Mouse (Mus musculus) midbrain, embryonic 15.5 days (tissue): ENCODE results near the gene Myh11. TPM values are rescaled to one million over a fixed set of nuclear protein-coding genes. Genes with fewer than 3 reads are reported as not detected.

Experiments
- ATAC-seq: fragments of 200-750 bp; cut with Nextera tagmentation; replicated peaks from 2 replicates; pipeline ENCODE4 v1.8.0; 2017; ENCODE audit warnings: moderate TSS enrichment
- H3K27ac ChIP-seq: fragments of 300-500 bp; sonication (generic); 2 replicates; pipeline ENCODE4 v1.5.1; 2015; ENCODE audit warnings: mild to moderate bottlenecking, inconsistent platforms
- H3K27me3 ChIP-seq: fragments of 300-500 bp; sonication (generic); replicated peaks from 2 replicates; pipeline ENCODE4 v1.6.1; 2015; ENCODE audit warnings: inconsistent platforms
- H3K36me3 ChIP-seq: fragments of 300-500 bp; sonication (generic); replicated peaks from 2 replicates; pipeline ENCODE4 v1.6.1; 2015; ENCODE audit warnings: inconsistent platforms
- H3K4me1 ChIP-seq: fragments of 300-500 bp; sonication (generic); 2 replicates; pipeline ENCODE4 v1.6.1; 2015; ENCODE audit warnings: inconsistent platforms
- H3K4me2 ChIP-seq: fragments of 300-500 bp; sonication (generic); 2 replicates; pipeline ENCODE4 v1.6.1; 2015; ENCODE audit warnings: inconsistent platforms, mild to moderate bottlenecking, moderate library complexity
- H3K4me3 ChIP-seq: fragments of 300-500 bp; sonication (generic); 2 replicates; pipeline ENCODE4 v1.5.1; 2015; ENCODE audit warnings: mild to moderate bottlenecking, inconsistent platforms
- H3K9ac ChIP-seq: fragments of 300-500 bp; sonication (generic); 2 replicates; pipeline ENCODE4 v1.6.1; 2015; ENCODE audit warnings: mild to moderate bottlenecking, inconsistent platforms
- H3K9me3 ChIP-seq: fragments of 300-500 bp; sonication (generic); 2 replicates; pipeline ENCODE4 v1.6.1; 2016; ENCODE audit warnings: inconsistent platforms
- WGBS: fragments of 180-500 bp; shearing (Covaris S2); methylation state at CpG from one replicate; pipeline ENCODE4 v1.1.7; 2015; ENCODE audit warnings: mixed read lengths; 5-methylcytosine and 5-hydroxymethylcytosine counted together
- polyA plus RNA-seq: library from polyadenylated mRNA; unstranded; fragments of >200 nt; fragmentation: Nextera tagmentation; extraction: Ambion mirVana; gene quantifications from 2 replicates; pipeline ENCODE4 v1.2.1, GENCODE M21; 2015

The Myh11 gene
- polyA plus RNA-seq, 1 experiment from 2014 or later: 0.58 TPM

GRCm38 (mm10) chr16:14263241-14263640 is 27.9 kb downstream of the Myh11 start:
- Histone ChIP-seq H3K27me3 (no peaks in the 10 kb centered on the region), H3K27ac (no peak overlapping the region), H3K4me1 (no peaks in the 10 kb centered on the region), H3K4me2 (no peak overlapping the region), H3K9me3 (no peaks in the 10 kb centered on the region), H3K4me3 (no peak overlapping the region), H3K36me3 (no peaks in the 10 kb centered on the region), H3K9ac (no peak overlapping the region)
- no peak for ATAC-seq
- 90% methylated on average over 6 of the region's 6 CpGs for WGBS

- H3K9ac ChIP-seq: no peak overlapping the region
- H3K27ac ChIP-seq: no peak overlapping the region
- H3K4me1 ChIP-seq: no peaks in the 10 kb centered on the region
- no peak overlapping the region for H3K4me2 ChIP-seq
- no peak for ATAC-seq
- no peaks in the 10 kb centered on the region for H3K9me3 ChIP-seq
- H3K36me3 ChIP-seq: no peaks in the 10 kb centered on the region
- WGBS: 74% methylated on average over 1 of the region's 1 CpGs
- no peaks in the 10 kb centered on the region for H3K27me3 ChIP-seq
- H3K4me3 ChIP-seq: no peak overlapping the region
These were observed 28.8 kb downstream of the Myh11 start for GRCm38 (mm10) chr16:14262410-14262809.

GRCm38 (mm10) chr16:14258856-14259255 is 32.3 kb downstream of the Myh11 start:
- H3K4me2 ChIP-seq: no peak overlapping the region
- no peaks in the 10 kb centered on the region for H3K36me3 ChIP-seq
- no peaks in the 10 kb centered on the region for H3K9me3 ChIP-seq
- 73% methylated on average over 2 of the region's 2 CpGs for WGBS
- no peak overlapping the region for H3K4me3 ChIP-seq
- H3K4me1 ChIP-seq: no peaks in the 10 kb centered on the region
- ATAC-seq: no peak
- H3K27ac ChIP-seq: no peak overlapping the region
- H3K27me3 ChIP-seq: no peaks in the 10 kb centered on the region
- no peak overlapping the region for H3K9ac ChIP-seq

GRCm38 (mm10) chr16:14253586-14253985 is 37.6 kb downstream of the Myh11 start:
- Histone ChIP-seq H3K9ac (no peak overlapping the region), H3K9me3 (no peaks in the 10 kb centered on the region), H3K4me3 (no peak overlapping the region), H3K36me3 (no peaks in the 10 kb centered on the region), H3K27ac (no peak overlapping the region), H3K4me2 (no peak overlapping the region), H3K27me3 (no peaks in the 10 kb centered on the region), H3K4me1 (no peaks in the 10 kb centered on the region)
- ATAC-seq: no peak
- 85% methylated on average over 3 of the region's 3 CpGs for WGBS

GRCm38 (mm10) chr16:14252877-14253276 is 38.3 kb downstream of the Myh11 start:
- no peaks in the 10 kb centered on the region for H3K4me1 ChIP-seq
- no peaks in the 10 kb centered on the region for H3K9me3 ChIP-seq
- no peak for ATAC-seq
- H3K4me2 ChIP-seq: no peak overlapping the region
- H3K27ac ChIP-seq: no peak overlapping the region
- WGBS: 83% methylated on average over 4 of the region's 4 CpGs
- no peaks in the 10 kb centered on the region for H3K27me3 ChIP-seq
- H3K4me3 ChIP-seq: no peak overlapping the region
- no peaks in the 10 kb centered on the region for H3K36me3 ChIP-seq
- H3K9ac ChIP-seq: no peak overlapping the region

GRCm38 (mm10) chr16:14249913-14250312 is 41.3 kb downstream of the Myh11 start:
- H3K9me3 ChIP-seq: no peaks in the 10 kb centered on the region
- H3K27ac ChIP-seq: no peak overlapping the region
- no peaks in the 10 kb centered on the region for H3K27me3 ChIP-seq
- ATAC-seq: no peak
- no peak overlapping the region for H3K4me2 ChIP-seq
- WGBS: 60% methylated on average over 1 of the region's 1 CpGs
- H3K36me3 ChIP-seq: no peaks in the 10 kb centered on the region
- H3K9ac ChIP-seq: no peak overlapping the region
- H3K4me1 ChIP-seq: no peaks in the 10 kb centered on the region
- no peak overlapping the region for H3K4me3 ChIP-seq

GRCm38 (mm10) chr16:14242553-14242952 is 48.6 kb downstream of the Myh11 start:
- no peaks in the 10 kb centered on the region for H3K9me3 ChIP-seq
- H3K9ac ChIP-seq: no peak overlapping the region
- no peak overlapping the region for H3K27ac ChIP-seq
- 17% methylated on average over 2 of the region's 2 CpGs for WGBS
- H3K36me3 ChIP-seq: no peaks in the 10 kb centered on the region
- no peaks in the 10 kb centered on the region for H3K4me1 ChIP-seq
- no peak overlapping the region for H3K4me2 ChIP-seq
- no peak overlapping the region for H3K4me3 ChIP-seq
- ATAC-seq: no peak
- no peaks in the 10 kb centered on the region for H3K27me3 ChIP-seq

- ATAC-seq: no peak
- WGBS: 85% methylated on average over 3 of the region's 3 CpGs
- no peak overlapping the region for H3K4me3 ChIP-seq
- H3K36me3 ChIP-seq: no peaks in the 10 kb centered on the region
- H3K9ac ChIP-seq: no peak overlapping the region
- no peaks in the 10 kb centered on the region for H3K4me1 ChIP-seq
- H3K27ac ChIP-seq: no peak overlapping the region
- H3K4me2 ChIP-seq: no peak overlapping the region
- no peaks in the 10 kb centered on the region for H3K27me3 ChIP-seq
- H3K9me3 ChIP-seq: no peaks in the 10 kb centered on the region
These were observed 49.1 kb downstream of the Myh11 start for GRCm38 (mm10) chr16:14242059-14242458.

- H3K27ac ChIP-seq: no peak overlapping the region
- no peaks in the 10 kb centered on the region for H3K27me3 ChIP-seq
- no peak overlapping the region for H3K4me2 ChIP-seq
- H3K9me3 ChIP-seq: no peaks in the 10 kb centered on the region
- H3K9ac ChIP-seq: no peak overlapping the region
- no peaks in the 10 kb centered on the region for H3K4me1 ChIP-seq
- WGBS: 32% methylated on average over 6 of the region's 6 CpGs
- H3K4me3 ChIP-seq: no peak overlapping the region
- H3K36me3 ChIP-seq: no peaks in the 10 kb centered on the region
- peak; percentile 87 for ATAC-seq
These were observed 54.0 kb downstream of the Myh11 start for GRCm38 (mm10) chr16:14237100-14237723.

- ATAC-seq: no peak
- no peaks in the 10 kb centered on the region for H3K36me3 ChIP-seq
- no peak overlapping the region for H3K9ac ChIP-seq
- H3K4me1 ChIP-seq: no peaks in the 10 kb centered on the region
- WGBS: 92% methylated on average over 3 of the region's 3 CpGs
- no peak overlapping the region for H3K4me2 ChIP-seq
- H3K4me3 ChIP-seq: no peak overlapping the region
- no peaks in the 10 kb centered on the region for H3K9me3 ChIP-seq
- no peak overlapping the region for H3K27ac ChIP-seq
- H3K27me3 ChIP-seq: no peaks in the 10 kb centered on the region
These were observed 76.0 kb downstream of the Myh11 start for GRCm38 (mm10) chr16:14215156-14215555.

GRCm38 (mm10) chr16:14198798-14199197 is 92.4 kb downstream of the Myh11 start:
- no peak overlapping the region for H3K4me3 ChIP-seq
- no peaks in the 10 kb centered on the region for H3K9me3 ChIP-seq
- H3K4me1 ChIP-seq: no peaks in the 10 kb centered on the region
- WGBS: 76% methylated on average over 4 of the region's 4 CpGs
- H3K4me2 ChIP-seq: no peak overlapping the region
- ATAC-seq: no peak
- H3K9ac ChIP-seq: no peak overlapping the region
- H3K36me3 ChIP-seq: no peaks in the 10 kb centered on the region
- no peak overlapping the region for H3K27ac ChIP-seq
- no peaks in the 10 kb centered on the region for H3K27me3 ChIP-seq

GRCm38 (mm10) chr16:14195427-14195826 is 95.7 kb downstream of the Myh11 start:
- no peak overlapping the region for H3K4me2 ChIP-seq
- no peaks in the 10 kb centered on the region for H3K36me3 ChIP-seq
- 31% methylated on average over 1 of the region's 1 CpGs for WGBS
- H3K9ac ChIP-seq: no peak overlapping the region
- no peaks in the 10 kb centered on the region for H3K9me3 ChIP-seq
- no peaks in the 10 kb centered on the region for H3K27me3 ChIP-seq
- no peak for ATAC-seq
- no peak overlapping the region for H3K4me3 ChIP-seq
- H3K27ac ChIP-seq: no peak overlapping the region
- no peaks in the 10 kb centered on the region for H3K4me1 ChIP-seq

- Histone ChIP-seq H3K4me2 (no peak overlapping the region), H3K36me3 (no peaks in the 10 kb centered on the region), H3K4me3 (no peak overlapping the region), H3K4me1 (no peaks in the 10 kb centered on the region), H3K27me3 (no peaks in the 10 kb centered on the region), H3K9ac (no peak overlapping the region), H3K27ac (no peak overlapping the region), H3K9me3 (no peaks in the 10 kb centered on the region)
- no peak for ATAC-seq
- WGBS: 45% methylated on average over 9 of the region's 9 CpGs
These were observed 96.8 kb downstream of the Myh11 start for GRCm38 (mm10) chr16:14194164-14194950.
